Mouse (Mus musculus) heart, adult 2 months (tissue): ENCODE data around the gene Nr3c2.

ENCODE experiments used
- CTCF ChIP-seq: fragments of 200-600 bp; IDR thresholded peaks from 2 replicates; pipeline ENCODE4 v1.8.1; 2022; ENCODE audit warnings: antibody characterized with exemption, mild to moderate bottlenecking, moderate library complexity
- EP300 ChIP-seq: fragments of 200-500 bp; IDR thresholded peaks from 2 replicates; pipeline ENCODE4 v1.6.1; 2011; ENCODE audit warnings: low read depth, low read length, control low read depth; ENCODE audit not compliant: insufficient read depth
- POLR2A ChIP-seq: fragments of 200-500 bp; IDR thresholded peaks from 2 replicates; pipeline ENCODE4 v1.6.1; 2011; ENCODE audit warnings: mild to moderate bottlenecking, low read depth, low read length, control low read depth; ENCODE audit not compliant: insufficient read depth

- no peak for TF ChIP-seq POLR2A
- no peak for TF ChIP-seq CTCF
- TF ChIP-seq EP300: no peak
These were observed 291.2 kb downstream of the Nr3c2 start for GRCm38 (mm10) chr8:77190393-77190792.
